Mouse (Mus musculus) T-cell, adult 66 days (primary cell): ENCODE data around the gene Zdhhc8. TPM values are rescaled to one million over a fixed set of nuclear protein-coding genes. Genes with fewer than 3 reads are reported as not detected.

ENCODE experiments used
- total RNA-seq, 2 experiments: library from RNA; stranded (reverse); gene quantifications; 3 replicates in 1 of 2; 4 replicates in 1 of 2; pipeline ENCODE4 v1.2.4; 2023

Gene Zdhhc8
- total RNA-seq: 10 to 100 TPM; 32.9 to 39.7 TPM

DNA sequence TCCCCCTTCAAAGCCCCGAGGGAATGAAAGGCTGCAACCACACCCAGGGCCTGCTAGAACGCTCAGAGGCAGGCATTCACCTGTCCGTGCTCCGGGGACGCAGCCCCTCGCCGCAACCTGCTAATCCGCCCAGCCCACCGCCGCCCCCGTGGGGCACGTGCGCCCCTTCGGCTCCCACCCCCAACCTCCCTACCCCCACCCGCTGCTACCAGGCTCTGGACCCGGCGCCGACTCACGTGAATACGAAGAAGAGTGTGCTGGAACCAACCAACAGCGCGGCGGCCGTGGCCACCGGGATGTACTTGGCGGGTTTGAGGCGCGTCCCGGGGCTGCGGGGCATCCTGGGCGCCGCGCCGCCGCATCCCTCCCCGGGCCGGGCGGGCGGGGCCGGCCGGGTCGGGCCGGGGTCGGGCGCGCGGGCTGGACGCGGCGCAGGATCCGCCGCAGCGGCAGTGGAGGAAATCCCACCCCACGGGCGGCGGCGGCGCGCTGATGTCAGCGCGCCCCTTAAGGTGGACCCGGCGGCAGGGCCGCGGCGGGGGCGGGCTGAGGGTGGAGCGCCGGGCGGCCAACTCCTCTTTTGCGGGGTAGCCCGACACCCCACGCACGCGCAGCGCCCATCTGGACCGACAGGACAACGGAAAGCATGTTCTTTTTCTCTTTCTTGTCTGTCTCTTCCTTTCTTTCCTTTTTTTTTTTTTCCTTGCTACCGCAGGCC, at the start of gene Zdhhc8:
Zdhhc8 (minus strand) TSS at position 466 of the 718 bp plus-strand sequence.

GRCm38 (mm10) chr16:18258221-18258620, 23.3 kb upstream of the Zdhhc8 start, which contains the start of gene Gm49776:
Gm49776 (minus strand) TSS chr16:18258321.

GRCm38 (mm10) chr16:18248433-18249363, 13.8 kb upstream of the Zdhhc8 start, which contains the start of the genes Trmt2a and Ranbp1:
Trmt2a (plus strand) TSS chr16:18248679.
Ranbp1 (minus strand) TSS chr16:18248732.

GRCm38 (mm10) chr16:18217579-18217978, 17.4 kb downstream of the Zdhhc8 start, which contains the start of gene Ccdc188:
Ccdc188 (plus strand) TSS chr16:18217879.

Other genes with a start within 250 kb of the Zdhhc8 start
- 10 to 100 TPM in 1 of 2 experiments, 1 to 10 TPM in 1; 7.5 to 10.2 TPM for gene Dgcr6, start 182.3 kb downstream of the Zdhhc8 start, total RNA-seq
- 1 to 10 TPM; 4.9 to 6.8 TPM for gene Prodh, start 144.9 kb downstream of the Zdhhc8 start, total RNA-seq
- gene Rtn4r, start 107.5 kb downstream of the Zdhhc8 start, total RNA-seq: not detected
- not detected for gene Ccdc188, start 17.3 kb downstream of the Zdhhc8 start, total RNA-seq
- 10 to 100 TPM; 76.2 to 88.4 TPM for gene Trmt2a, start 13.5 kb upstream of the Zdhhc8 start, total RNA-seq
- gene Ranbp1, start 13.6 kb upstream of the Zdhhc8 start, total RNA-seq: 100 to 1,000 TPM in 1 of 2 experiments, 10 to 100 TPM in 1; 97.6 to 107 TPM
- not detected for gene Gm49776, start 23.2 kb upstream of the Zdhhc8 start, total RNA-seq
- gene Dgcr8, start 54.1 kb upstream of the Zdhhc8 start, total RNA-seq: 10 to 100 TPM; 53.5 to 60.6 TPM
- gene Tango2, start 113.0 kb upstream of the Zdhhc8 start, total RNA-seq: 10 to 100 TPM; 46.6 to 57.9 TPM
- 1 to 10 TPM; 4.9 TPM for gene Arvcf, start 113.0 kb upstream of the Zdhhc8 start, total RNA-seq
- gene Txnrd2, start 191.2 kb upstream of the Zdhhc8 start, total RNA-seq: 10 to 100 TPM; 17.8 to 19.8 TPM
- gene Comt, start 191.7 kb upstream of the Zdhhc8 start, total RNA-seq: 10 to 100 TPM; 13.4 to 18.8 TPM